Mouse (Mus musculus): ENCODE results near the gene Pctp. TPM values are rescaled to one million over a fixed set of nuclear protein-coding genes. Genes with fewer than 3 reads are reported as not detected.

Pctp gene
- total RNA-seq, 2 experiments from 2014 or later: 3.5 to 4.2 TPM

- intact Hi-C loops (cut with DNase I): no loop called here
- no peak for DNase-seq
These were observed 11.0 kb upstream of the Pctp start for GRCm38 (mm10) chr11:90013657-90014056.

GRCm38 (mm10) chr11:90007791-90008531, 5.3 kb upstream of the Pctp start:
- DNase-seq: no peak

GRCm38 (mm10) chr11:90006111-90006510, 3.4 kb upstream of the Pctp start:
- intact Hi-C loops (cut with DNase I): loop anchor here (5.0 kb wide), 1 partner anchor 286 kb away; no protein-coding TSS in a partner anchor
- no peak for DNase-seq

More at GRCm38 (mm10) chr11:90007791-90008531, 5.3 kb upstream of the Pctp start:
- intact Hi-C loops (cut with DNase I): loop anchor here (5.0 kb wide), 1 partner anchor 284 kb away; no protein-coding TSS in a partner anchor

- no peak for DNase-seq
- intact Hi-C loops (cut with DNase I): no loop called here
These were observed 692 bp upstream of the Pctp start for GRCm38 (mm10) chr11:90003386-90003785.

- no peak for DNase-seq
- intact Hi-C loops (cut with DNase I): no loop called here
These were observed 274 bp upstream of the Pctp start for GRCm38 (mm10) chr11:90002987-90003348.

GRCm38 (mm10) chr11:90001396-90002230, 1.1 kb downstream of the Pctp start:
- intact Hi-C loops (cut with DNase I): no loop called here
- DNase-seq: no peak

- intact Hi-C loops (cut with DNase I): no loop called here
- DNase-seq: no peak
These were observed 2.0 kb downstream of the Pctp start for GRCm38 (mm10) chr11:90000666-90001065.

DNA sequence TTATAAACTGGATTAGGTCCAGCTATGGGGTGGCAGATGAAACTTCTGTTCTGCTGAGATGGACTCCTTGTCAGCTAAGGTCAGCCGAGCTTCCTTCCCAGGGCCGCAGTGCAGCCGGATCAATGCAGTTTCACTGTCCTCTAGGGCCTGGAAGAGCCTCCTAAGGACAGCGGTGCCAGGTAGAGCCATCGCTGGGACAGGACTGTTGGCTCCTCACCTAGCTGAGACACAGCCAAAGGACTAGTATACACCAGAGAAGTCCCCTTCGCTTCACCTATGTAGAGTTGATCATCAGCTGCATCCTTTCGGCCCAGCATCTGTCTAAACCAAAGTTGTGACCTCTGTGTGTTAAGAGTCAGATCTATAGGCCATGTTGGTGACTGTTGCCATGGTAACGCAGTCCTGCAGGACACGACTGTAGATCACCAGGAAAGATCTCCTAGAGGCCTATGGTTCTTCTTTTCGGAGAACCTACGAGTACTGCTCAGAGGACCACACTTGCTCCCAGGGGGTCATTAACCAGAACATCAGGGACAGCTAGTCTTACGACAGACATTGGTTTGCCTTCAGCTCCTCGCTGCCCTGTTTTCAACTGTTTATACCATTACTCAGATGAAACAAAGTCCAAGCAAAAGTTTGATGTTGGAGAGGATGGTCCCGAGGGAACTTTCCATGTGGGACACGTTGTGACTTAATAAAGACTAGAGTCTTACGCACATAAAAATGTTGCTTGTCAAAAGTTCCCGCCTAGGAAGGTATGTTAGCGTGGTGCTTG, 3.5 kb downstream of the Pctp start:
- intact Hi-C loops (cut with DNase I): no loop called here
- no peak for DNase-seq

- no peak for DNase-seq
- intact Hi-C loops (cut with DNase I): no loop called here
These were observed 5.8 kb downstream of the Pctp start for GRCm38 (mm10) chr11:89996856-89997255.

- intact Hi-C loops (cut with DNase I): no loop called here
- no peak for DNase-seq
These were observed 6.3 kb downstream of the Pctp start for GRCm38 (mm10) chr11:89996406-89996805.

GRCm38 (mm10) chr11:89995596-89995995, 7.1 kb downstream of the Pctp start:
- intact Hi-C loops (cut with DNase I): no loop called here

GRCm38 (mm10) chr11:89994706-89995105, 8.0 kb downstream of the Pctp start:
- DNase-seq: no peak
- intact Hi-C loops (cut with DNase I): no loop called here

More at GRCm38 (mm10) chr11:89995596-89995995, 7.1 kb downstream of the Pctp start:
- DNase-seq: no peak

DNA sequence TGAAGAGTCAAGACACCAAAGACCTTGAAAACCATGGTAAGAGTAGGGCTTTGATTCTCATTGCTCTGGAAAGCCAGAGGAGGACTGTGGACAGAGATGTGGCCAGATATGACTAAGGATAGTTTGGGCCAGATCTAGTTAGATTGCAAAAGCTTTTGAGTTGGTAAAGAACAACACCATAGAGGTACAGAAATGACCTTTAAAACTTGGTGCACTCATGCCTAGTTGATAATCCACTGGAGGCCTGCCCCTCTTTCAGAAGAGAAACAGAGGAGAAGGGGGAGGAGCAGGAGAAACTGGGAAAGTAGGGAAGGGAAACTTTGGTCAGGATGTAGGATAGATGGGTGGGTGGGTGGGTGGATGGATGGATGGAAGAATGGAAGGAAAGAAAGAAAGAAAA, 11.0 kb downstream of the Pctp start:
- intact Hi-C loops (cut with DNase I): no loop called here

GRCm38 (mm10) chr11:89988936-89989589, 13.6 kb downstream of the Pctp start:
- DNase-seq: peak; percentile 76 to 79
- intact Hi-C loops (cut with DNase I): loop anchor here (1.0 to 10.0 kb wide), 4 partner anchors 30 to 626 kb away; no protein-coding TSS in a partner anchor

More for the DNA sequence above, 11.0 kb downstream of the Pctp start:
- DNase-seq: no peak

DNA sequence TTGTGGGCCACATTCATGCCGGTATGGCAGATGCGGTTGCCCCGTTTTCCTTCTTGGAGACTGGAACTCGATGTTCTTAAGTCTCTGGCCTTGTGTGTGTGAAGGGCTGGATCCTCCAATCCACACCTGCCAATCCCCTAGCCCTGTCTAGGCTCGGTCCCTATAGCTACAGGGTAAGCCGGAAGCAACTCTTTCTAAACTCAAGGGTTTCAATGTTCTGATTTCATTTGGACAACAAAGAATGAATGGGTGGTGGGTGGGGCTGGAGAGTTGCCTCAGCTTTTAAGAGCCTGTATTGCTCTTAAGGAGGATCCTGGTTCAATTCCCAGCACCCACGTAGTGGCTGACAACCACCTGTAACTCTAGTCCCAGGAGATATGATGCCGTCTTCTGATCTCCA, 16.2 kb downstream of the Pctp start:
- intact Hi-C loops (cut with DNase I): loop anchor here (10.0 kb wide), 1 partner anchor 628 kb away; no protein-coding TSS in a partner anchor

DNA sequence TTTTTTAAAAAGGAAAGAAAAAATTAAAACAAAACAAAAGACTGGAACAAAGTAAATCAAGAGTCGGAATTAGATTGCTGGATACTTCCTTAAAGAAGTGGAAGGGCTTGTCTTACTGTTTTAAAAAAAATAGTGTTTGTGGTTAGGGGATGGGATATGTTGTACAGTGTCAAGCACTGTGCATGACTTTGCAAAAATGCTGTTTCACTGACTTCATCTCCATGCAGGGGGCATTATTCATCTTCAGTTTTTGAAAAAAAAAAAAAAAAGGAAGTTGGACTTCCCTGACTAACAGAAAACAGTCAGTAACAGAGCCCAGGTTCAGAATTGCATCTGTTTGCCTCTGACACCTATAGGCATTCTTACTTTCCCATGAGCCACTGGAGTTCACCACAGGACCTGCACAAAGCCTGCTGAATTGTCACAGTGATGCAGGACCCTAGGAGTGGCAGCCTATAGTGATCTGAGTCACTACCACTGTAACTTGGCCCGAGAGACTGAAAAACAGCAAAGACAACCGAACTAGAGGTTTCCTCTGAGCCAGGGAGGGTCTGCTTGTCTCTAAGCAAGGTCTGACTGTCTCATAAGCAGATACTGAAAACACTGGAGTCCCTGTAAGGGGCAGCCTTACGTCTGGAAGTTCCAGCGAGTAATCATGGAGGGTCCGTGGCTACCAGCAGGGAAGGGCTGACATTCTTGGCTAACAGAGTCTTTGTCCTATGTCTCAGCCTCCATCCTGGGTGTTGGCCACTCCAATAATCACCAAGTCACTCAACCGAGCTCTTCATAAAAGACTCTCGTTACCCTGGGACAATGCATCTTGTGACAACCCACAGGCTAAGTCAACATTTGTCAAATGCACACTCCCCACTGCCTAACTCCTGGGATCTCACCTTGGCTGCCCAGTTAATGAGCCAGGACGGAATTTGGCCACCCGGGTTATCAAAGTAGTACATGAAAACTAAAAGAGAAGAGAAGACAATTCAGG, 17.2 kb downstream of the Pctp start:
- no peak for DNase-seq
- intact Hi-C loops (cut with DNase I): loop anchor here (10.0 kb wide), 1 partner anchor 629 kb away; no protein-coding TSS in a partner anchor

More for the DNA sequence above, 16.2 kb downstream of the Pctp start:
- DNase-seq: no peak

GRCm38 (mm10) chr11:89984436-89984835, 18.3 kb downstream of the Pctp start:
- DNase-seq: no peak
- intact Hi-C loops (cut with DNase I): loop anchor here (10.0 kb wide), 1 partner anchor 630 kb away; no protein-coding TSS in a partner anchor

- DNase-seq: no peak
These were observed 19.8 kb downstream of the Pctp start for GRCm38 (mm10) chr11:89982918-89983317.

GRCm38 (mm10) chr11:89980106-89980505, 22.6 kb downstream of the Pctp start:
- intact Hi-C loops (cut with DNase I): loop anchor here (10.0 kb wide), 1 partner anchor 635 kb away; no protein-coding TSS in a partner anchor
- DNase-seq: no peak

More at GRCm38 (mm10) chr11:89982918-89983317, 19.8 kb downstream of the Pctp start:
- intact Hi-C loops (cut with DNase I): loop anchor here (10.0 kb wide), 1 partner anchor 632 kb away; no protein-coding TSS in a partner anchor

All from heart, postnatal 36 days (tissue).